Mouse (Mus musculus): Measurements from ENCODE around the gene Gm3336. TPM values are rescaled to one million over a fixed set of nuclear protein-coding genes. Genes with fewer than 3 reads are reported as not detected.

Gene Gm3336
- polyA plus RNA-seq, 1 experiment from 2014 or later = 0.19 TPM

DNA sequence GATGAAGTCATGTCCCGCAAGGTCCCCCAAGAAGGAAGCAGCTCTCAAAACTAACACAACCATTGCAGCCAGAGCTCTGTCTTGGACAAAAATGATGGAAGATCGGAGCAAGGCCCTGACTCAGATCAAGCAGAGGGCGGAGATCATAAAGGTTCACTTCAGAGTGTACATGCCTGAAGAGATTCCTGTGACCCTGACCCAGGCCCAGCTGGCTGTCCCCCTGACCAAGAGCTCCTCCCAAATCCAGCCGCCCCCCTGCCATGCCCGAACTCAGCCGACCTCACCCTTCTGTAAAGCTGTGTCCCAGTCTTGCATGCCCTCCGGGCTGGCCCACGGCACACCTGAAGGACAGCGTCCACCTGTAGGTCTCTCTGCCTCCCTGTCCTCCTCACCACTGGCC is 8.5 kb upstream of the Gm3336 start:
- H3K4me3 ChIP-seq (ENCODE audit: low read length) = no peak overlapping the region
- no peak for ATAC-seq
- H3K27me3 ChIP-seq (replicated peaks; ENCODE audit: control insufficient read depth, insufficient read depth, low read length) = no peaks in the 10 kb centered on the region
- H3K27ac ChIP-seq (ENCODE audit: low read depth, low read length) = no peak overlapping the region
- no peak overlapping the region for H3K9ac ChIP-seq (ENCODE audit: low read depth, low read length)
- no peak overlapping the region for H3K4me2 ChIP-seq (ENCODE audit: low read length)
- H3K9me3 ChIP-seq (ENCODE audit: control insufficient read depth, low read length) = no peaks in the 10 kb centered on the region
- no peaks in the 10 kb centered on the region for H3K4me1 ChIP-seq (ENCODE audit: control insufficient read depth, insufficient read depth, low read depth, low read length)
- H3K36me3 ChIP-seq (ENCODE audit: control insufficient read depth, insufficient read depth, low read length) = no peaks in the 10 kb centered on the region
- 88% methylated on average over 9 of the region's 9 CpGs for WGBS

DNA sequence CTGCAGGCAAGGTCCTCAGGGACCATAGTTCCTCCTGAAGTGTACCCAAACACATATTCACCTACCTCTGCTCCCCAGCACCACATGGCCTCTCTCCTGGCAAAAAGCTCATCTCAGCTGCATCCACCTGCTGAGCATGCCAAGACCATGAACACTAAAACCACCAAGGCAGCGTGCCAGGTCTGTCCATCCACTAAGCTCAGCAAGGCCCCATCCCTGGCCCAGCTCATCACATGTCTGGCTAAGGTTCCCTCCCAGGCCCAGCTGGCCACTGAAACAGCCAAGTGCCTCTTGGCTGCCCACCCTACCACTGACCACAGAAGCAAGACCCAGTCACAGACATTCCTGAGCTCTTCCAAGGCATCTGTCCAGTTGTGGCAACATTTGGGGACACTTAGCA is 8.0 kb upstream of the Gm3336 start:
- Histone ChIP-seq H3K4me1 (ENCODE audit: control insufficient read depth, insufficient read depth, low read depth, low read length) (no peaks in the 10 kb centered on the region), H3K27me3 (replicated peaks; ENCODE audit: control insufficient read depth, insufficient read depth, low read length) (no peaks in the 10 kb centered on the region), H3K9ac (ENCODE audit: low read depth, low read length) (no peak overlapping the region), H3K4me3 (ENCODE audit: low read length) (no peak overlapping the region), H3K36me3 (ENCODE audit: control insufficient read depth, insufficient read depth, low read length) (no peaks in the 10 kb centered on the region), H3K9me3 (ENCODE audit: control insufficient read depth, low read length) (no peaks in the 10 kb centered on the region), H3K27ac (ENCODE audit: low read depth, low read length) (no peak overlapping the region), H3K4me2 (ENCODE audit: low read length) (no peak overlapping the region)
- ATAC-seq = no peak
- WGBS = 85% methylated on average over 1 of the region's 1 CpGs

DNA sequence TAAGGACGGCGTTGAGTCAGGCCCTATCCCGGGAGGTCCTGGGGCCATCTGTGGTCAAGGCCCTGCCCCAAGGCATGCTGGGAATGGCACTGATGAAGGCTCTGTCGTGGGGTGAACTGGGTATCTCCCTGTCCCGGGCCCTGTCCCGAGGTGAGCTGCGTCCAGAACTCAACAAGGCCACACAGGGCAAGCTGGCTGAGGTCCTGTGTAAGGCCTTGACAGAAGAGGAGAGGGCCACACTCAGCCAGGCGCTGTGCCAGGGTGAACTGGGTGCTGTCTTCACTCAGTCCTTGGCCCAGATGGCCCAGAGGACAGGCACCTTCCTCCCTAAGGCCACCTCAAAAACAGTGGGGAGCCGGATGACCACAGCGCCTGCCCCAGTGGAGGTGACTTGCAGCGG is 7.3 kb upstream of the Gm3336 start:
- Histone ChIP-seq H3K27me3 (replicated peaks; ENCODE audit: control insufficient read depth, insufficient read depth, low read length) (no peaks in the 10 kb centered on the region), H3K36me3 (ENCODE audit: control insufficient read depth, insufficient read depth, low read length) (no peaks in the 10 kb centered on the region)
- 83% methylated on average over 11 of the region's 11 CpGs for WGBS

DNA sequence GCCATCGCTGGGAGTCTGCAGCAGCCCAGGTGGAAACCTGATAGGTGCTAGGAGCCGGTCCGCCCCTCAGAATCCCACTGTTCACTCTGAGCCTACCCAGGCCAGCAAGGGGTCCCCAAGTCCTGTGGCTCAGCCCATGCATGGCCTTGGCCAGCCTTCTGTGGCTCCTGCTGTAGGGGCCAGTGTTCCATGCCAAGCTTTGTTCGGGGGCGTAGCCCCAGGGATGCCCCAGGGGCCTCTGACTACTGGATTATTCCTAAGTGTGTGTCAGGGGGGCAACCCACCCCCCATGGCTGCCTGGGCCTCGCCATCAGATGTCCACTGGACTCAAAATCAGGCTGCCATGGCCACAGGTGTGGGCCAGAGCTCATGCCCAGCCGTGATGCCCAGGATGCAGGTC is 4.4 kb upstream of the Gm3336 start:
- ATAC-seq = no peak
- Histone ChIP-seq H3K4me1 (ENCODE audit: control insufficient read depth, insufficient read depth, low read depth, low read length) (no peaks in the 10 kb centered on the region; the same call in 1 of the 2 replicates), H3K4me2 (ENCODE audit: low read length) (no peak overlapping the region), H3K9ac (ENCODE audit: low read depth, low read length) (no peak overlapping the region), H3K9me3 (ENCODE audit: control insufficient read depth, low read length) (no peaks in the 10 kb centered on the region), H3K27me3 (replicated peaks; ENCODE audit: control insufficient read depth, insufficient read depth, low read length) (no peaks in the 10 kb centered on the region; the same call in 1 of the 2 replicates), H3K27ac (ENCODE audit: low read depth, low read length) (no peak overlapping the region), H3K36me3 (ENCODE audit: control insufficient read depth, insufficient read depth, low read length) (no peaks in the 10 kb centered on the region), H3K4me3 (ENCODE audit: low read length) (no peak overlapping the region)
- 78% methylated on average over 7 of the region's 7 CpGs for WGBS

More for the DNA sequence above, 7.3 kb upstream of the Gm3336 start:
- no peak overlapping the region; the same call in 1 of the 2 replicates for H3K9ac ChIP-seq (ENCODE audit: low read depth, low read length)
- no peak overlapping the region for H3K27ac ChIP-seq (ENCODE audit: low read depth, low read length)
- H3K9me3 ChIP-seq (ENCODE audit: control insufficient read depth, low read length) = no peaks in the 10 kb centered on the region
- ATAC-seq = no peak
- no peak overlapping the region for H3K4me3 ChIP-seq (ENCODE audit: low read length)
- H3K4me2 ChIP-seq (ENCODE audit: low read length) = no peak overlapping the region
- no peaks in the 10 kb centered on the region for H3K4me1 ChIP-seq (ENCODE audit: control insufficient read depth, insufficient read depth, low read depth, low read length)

DNA sequence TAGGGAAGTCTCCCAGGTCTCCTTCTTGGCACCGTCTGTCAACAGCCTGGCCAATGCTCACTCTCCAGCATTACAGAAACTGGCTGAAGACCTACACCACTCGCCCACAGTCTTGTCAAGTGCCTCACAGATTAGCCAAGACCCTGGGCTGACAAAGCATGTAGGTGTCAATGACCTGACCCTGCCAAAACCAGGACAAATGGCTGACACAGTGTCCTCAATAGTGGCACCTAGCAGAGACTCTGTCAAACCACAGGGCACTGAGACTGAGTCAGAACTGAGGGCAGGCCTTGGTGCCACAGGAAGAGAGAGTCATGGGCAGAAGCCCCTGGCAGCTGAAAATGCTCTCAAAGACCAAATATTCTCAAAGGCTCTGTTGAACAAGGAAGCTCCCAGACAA is 3.3 kb upstream of the Gm3336 start:
- ATAC-seq = no peak
- Histone ChIP-seq H3K4me1 (ENCODE audit: control insufficient read depth, insufficient read depth, low read depth, low read length) (no peaks in the 10 kb centered on the region; the same call in 1 of the 2 replicates), H3K4me3 (ENCODE audit: low read length) (no peak overlapping the region), H3K36me3 (ENCODE audit: control insufficient read depth, insufficient read depth, low read length) (no peaks in the 10 kb centered on the region), H3K4me2 (ENCODE audit: low read length) (no peak overlapping the region), H3K9ac (ENCODE audit: low read depth, low read length) (no peak overlapping the region), H3K27ac (ENCODE audit: low read depth, low read length) (no peak overlapping the region), H3K27me3 (replicated peaks; ENCODE audit: control insufficient read depth, insufficient read depth, low read length) (no peaks in the 10 kb centered on the region; the same call in none of the 2 replicates), H3K9me3 (ENCODE audit: control insufficient read depth, low read length) (no peaks in the 10 kb centered on the region)
- WGBS = 75% methylated on average over 2 of the region's 2 CpGs

DNA sequence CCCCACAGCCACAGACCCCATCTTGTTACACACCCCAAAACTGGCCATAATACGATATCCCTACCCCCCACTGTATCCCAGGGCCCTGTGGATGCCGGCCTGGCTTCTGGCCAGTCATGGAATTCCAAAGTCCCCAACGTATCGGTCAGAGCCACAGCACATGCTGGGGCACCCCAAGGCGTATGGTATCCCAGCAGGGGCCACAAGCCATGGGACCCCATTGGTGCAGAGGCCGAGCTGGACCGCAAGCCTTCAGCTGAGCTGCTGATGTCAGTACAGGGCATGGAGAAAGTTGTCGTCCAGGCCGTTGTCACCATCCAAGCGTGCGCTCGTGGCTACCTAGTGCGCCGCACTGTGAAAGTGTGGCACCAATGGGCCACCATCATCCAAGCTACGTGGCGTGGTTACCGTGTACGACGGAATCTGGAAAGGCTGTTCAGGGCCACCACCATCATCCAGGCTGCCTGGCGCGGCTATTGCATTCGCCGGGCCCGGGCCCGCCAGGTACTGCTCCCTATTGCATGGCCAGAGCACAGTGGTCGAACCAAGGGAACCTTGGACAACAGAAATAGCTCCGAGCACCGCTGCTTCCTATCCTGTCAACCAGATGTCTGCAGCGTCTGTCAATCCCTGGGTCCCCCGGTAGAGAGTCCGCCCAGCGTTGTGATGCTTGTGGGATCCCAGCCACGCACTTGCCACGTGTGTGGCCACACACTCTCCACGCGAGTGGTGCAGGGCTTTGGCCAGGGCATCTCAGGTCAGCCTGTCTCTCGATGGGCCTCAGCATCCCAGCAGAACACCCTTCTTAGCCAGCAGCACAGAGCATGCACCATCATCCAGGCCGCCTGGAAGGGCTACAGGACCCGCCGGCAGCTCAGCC is 1.6 kb upstream of the Gm3336 start:
- ATAC-seq = no peak
- Histone ChIP-seq H3K27me3 (replicated peaks; ENCODE audit: control insufficient read depth, insufficient read depth, low read length) (no peaks in the 10 kb centered on the region; the same call in none of the 2 replicates), H3K27ac (ENCODE audit: low read depth, low read length) (no peak overlapping the region), H3K36me3 (ENCODE audit: control insufficient read depth, insufficient read depth, low read length) (no peaks in the 10 kb centered on the region), H3K4me2 (ENCODE audit: low read length) (no peak overlapping the region), H3K4me1 (ENCODE audit: control insufficient read depth, insufficient read depth, low read depth, low read length) (no peaks in the 10 kb centered on the region; the same call in 1 of the 2 replicates), H3K9ac (ENCODE audit: low read depth, low read length) (no peak overlapping the region), H3K4me3 (ENCODE audit: low read length) (no peak overlapping the region), H3K9me3 (ENCODE audit: control insufficient read depth, low read length) (no peaks in the 10 kb centered on the region)
- 82% methylated on average over 40 of the region's 40 CpGs for WGBS

DNA sequence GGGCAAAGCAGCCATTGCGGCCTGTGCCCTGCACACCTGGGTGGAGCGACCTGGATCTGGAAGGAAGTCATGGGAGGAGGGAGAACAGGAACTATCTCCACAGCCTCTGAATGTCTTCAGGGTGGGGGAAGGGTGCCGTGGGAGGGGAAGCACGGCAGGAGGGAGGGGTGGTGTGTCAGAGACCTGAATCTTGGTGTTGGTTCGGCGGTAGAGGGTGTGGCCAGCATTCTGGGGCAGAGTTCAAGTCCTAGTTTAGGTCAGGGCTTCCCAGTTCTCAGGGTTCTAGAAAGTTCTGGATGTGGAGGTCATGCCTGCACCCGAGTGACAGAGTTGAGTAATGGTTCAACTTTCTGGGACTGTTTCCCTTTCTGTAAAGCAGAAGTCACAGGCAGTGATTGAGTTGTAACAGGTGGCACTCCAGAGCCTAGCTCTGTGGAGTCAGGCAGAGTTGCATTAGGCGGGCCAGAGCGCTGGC is 1.5 kb downstream of the Gm3336 start:
- ATAC-seq = no peak; the same call in 1 of the 2 replicates
- 70% methylated on average over 9 of the region's 9 CpGs for WGBS
- Histone ChIP-seq H3K4me2 (ENCODE audit: low read length) (no peak overlapping the region), H3K27ac (ENCODE audit: low read depth, low read length) (no peak overlapping the region), H3K4me1 (ENCODE audit: control insufficient read depth, insufficient read depth, low read depth, low read length) (no peaks in the 10 kb centered on the region; the same call in 1 of the 2 replicates), H3K36me3 (ENCODE audit: control insufficient read depth, insufficient read depth, low read length) (no peaks in the 10 kb centered on the region), H3K27me3 (replicated peaks; ENCODE audit: control insufficient read depth, insufficient read depth, low read length) (no peaks in the 10 kb centered on the region; the same call in none of the 2 replicates), H3K9me3 (ENCODE audit: control insufficient read depth, low read length) (no peaks in the 10 kb centered on the region), H3K4me3 (ENCODE audit: low read length) (no peak overlapping the region), H3K9ac (ENCODE audit: low read depth, low read length) (no peak overlapping the region)

DNA sequence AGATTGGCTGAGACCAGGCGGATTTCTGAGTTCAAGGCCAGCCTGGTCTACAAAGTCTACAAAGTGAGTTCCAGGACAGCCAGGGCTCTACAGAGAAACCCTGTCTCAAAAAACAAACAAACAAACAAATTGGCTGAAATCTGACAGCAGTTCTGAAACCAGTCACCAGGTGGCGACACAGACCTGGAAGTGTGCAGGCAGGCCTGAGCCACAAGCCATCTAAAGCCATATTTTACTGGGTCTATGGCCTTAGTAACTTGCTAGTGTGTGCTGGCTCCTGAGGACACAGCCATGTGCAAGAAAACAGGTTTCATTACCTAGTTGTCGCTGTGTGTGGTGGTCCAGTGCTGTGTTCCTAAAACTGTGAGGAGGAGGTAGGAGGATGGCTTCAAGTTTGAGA is 2.4 kb downstream of the Gm3336 start:
- no peaks in the 10 kb centered on the region for H3K36me3 ChIP-seq (ENCODE audit: control insufficient read depth, insufficient read depth, low read length)
- H3K27me3 ChIP-seq (replicated peaks; ENCODE audit: control insufficient read depth, insufficient read depth, low read length) = no peaks in the 10 kb centered on the region; the same call in none of the 2 replicates
- H3K27ac ChIP-seq (ENCODE audit: low read depth, low read length) = no peak overlapping the region
- ATAC-seq = peak; percentile 79
- no peak overlapping the region for H3K9ac ChIP-seq (ENCODE audit: low read depth, low read length)
- H3K9me3 ChIP-seq (ENCODE audit: control insufficient read depth, low read length) = no peaks in the 10 kb centered on the region
- 3% methylated on average over 3 of the region's 3 CpGs for WGBS
- H3K4me3 ChIP-seq (ENCODE audit: low read length) = no peak overlapping the region
- no peaks in the 10 kb centered on the region; the same call in 1 of the 2 replicates for H3K4me1 ChIP-seq (ENCODE audit: control insufficient read depth, insufficient read depth, low read depth, low read length)
- H3K4me2 ChIP-seq (ENCODE audit: low read length) = no peak overlapping the region

DNA sequence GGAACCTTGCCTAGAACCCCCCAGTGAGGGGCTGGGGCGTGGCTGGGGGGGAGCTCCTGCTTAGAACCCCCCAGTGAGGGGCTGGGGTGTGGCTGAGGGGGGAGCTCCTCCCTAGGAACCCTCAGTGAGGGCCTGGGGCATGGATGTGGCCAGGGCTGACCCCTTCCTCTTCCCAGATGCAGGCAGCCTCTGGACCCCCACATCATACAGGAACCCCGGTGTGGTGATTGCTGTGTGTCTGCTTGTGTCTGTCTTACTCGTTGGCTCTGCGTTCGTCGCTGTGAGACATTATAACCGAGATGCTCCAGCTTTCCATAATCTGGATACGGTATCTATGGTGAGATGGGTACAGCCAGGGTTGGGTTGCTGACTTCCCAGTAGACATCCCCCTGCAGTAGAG is 3.3 kb downstream of the Gm3336 start:
- Histone ChIP-seq H3K4me3 (ENCODE audit: low read length) (no peak overlapping the region), H3K36me3 (ENCODE audit: control insufficient read depth, insufficient read depth, low read length) (no peaks in the 10 kb centered on the region), H3K27ac (ENCODE audit: low read depth, low read length) (no peak overlapping the region), H3K9ac (ENCODE audit: low read depth, low read length) (no peak overlapping the region), H3K9me3 (ENCODE audit: control insufficient read depth, low read length) (no peaks in the 10 kb centered on the region), H3K4me1 (ENCODE audit: control insufficient read depth, insufficient read depth, low read depth, low read length) (no peaks in the 10 kb centered on the region; the same call in 1 of the 2 replicates), H3K4me2 (ENCODE audit: low read length) (no peak overlapping the region), H3K27me3 (replicated peaks; ENCODE audit: control insufficient read depth, insufficient read depth, low read length) (no peaks in the 10 kb centered on the region; the same call in none of the 2 replicates)
- 83% methylated on average over 8 of the region's 8 CpGs for WGBS
- no peak for ATAC-seq
